Mouse (Mus musculus): ENCODE data around the gene Gpsm2.
A peak's percentile ranks its signal among the peaks of the same experiment; 100 is the strongest.

Gene Gpsm2

DNA sequence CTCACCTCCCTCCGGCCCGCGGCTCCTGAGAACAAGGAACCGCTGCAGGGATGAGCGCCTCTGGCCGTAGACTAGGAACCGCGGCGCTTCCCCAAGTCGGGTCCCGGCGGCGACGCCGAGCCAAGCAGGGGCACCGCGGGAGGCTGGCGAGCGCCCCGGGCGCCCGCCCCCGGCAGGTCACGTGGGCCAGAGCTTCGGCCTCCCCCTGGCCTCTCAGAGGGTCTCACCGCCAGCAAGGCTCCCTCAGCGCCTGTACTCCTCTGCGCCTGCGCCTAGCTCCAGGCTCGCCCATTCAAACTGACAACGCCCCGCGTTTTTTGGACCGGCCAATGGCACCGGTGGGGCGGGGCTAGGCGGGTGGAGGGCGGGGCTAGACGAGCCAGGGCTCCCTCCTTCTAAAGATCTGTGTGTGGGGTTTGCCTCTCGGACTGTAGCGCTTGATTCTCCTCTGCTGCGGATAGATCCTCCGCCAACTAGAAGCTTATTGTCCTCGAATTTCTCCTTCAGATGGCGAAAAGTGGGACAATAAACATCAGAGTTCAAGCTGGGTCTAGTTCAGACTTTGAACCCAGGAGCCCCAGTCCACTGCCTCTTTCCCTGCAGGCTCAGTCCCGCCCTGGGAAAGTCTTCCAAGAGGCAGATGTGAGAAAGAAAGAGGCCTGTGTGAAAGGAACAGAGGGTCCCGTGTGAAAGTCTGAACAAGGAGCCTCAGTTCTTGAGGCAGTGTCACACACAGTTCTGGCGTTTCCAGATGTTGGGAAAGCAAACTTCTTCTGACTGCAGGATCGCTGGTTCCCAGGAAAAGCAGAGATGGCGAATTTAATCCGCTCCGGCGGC is at the start of gene Gpsm2:
Gpsm2 (minus strand) TSS at position 274 of the 837 bp plus-strand sequence.
- peak; percentile 92 for DNase-seq (ENCODE audit: low spot score)

GRCm38 (mm10) chr3:108770725-108771368 is 48.7 kb upstream of the Gpsm2 start:
- DNase-seq (ENCODE audit: low spot score), result peak; percentile 18

GRCm38 (mm10) chr3:108769547-108769946 is 47.4 kb upstream of the Gpsm2 start:
- no peak for DNase-seq (ENCODE audit: low spot score)

DNA sequence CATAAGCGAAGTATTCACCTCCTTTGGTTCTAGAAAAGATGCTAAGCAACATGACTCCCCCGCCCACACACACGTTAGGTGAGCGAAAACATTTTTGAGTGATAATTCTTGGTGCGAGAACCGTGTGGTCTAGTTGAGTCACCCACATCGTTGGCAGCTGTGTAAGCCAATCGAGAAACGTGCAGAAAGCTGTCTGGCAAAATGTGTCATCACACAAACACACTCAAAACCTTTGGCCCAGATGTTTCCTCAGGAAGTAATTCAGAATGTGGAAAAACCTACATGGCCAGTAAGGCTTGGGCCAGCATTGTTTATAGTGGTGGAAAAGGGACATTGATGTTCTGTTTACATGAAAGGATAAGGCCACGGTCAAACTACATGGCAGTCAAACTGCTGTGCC is 45.3 kb upstream of the Gpsm2 start:
- DNase-seq (ENCODE audit: low spot score), result no peak

DNA sequence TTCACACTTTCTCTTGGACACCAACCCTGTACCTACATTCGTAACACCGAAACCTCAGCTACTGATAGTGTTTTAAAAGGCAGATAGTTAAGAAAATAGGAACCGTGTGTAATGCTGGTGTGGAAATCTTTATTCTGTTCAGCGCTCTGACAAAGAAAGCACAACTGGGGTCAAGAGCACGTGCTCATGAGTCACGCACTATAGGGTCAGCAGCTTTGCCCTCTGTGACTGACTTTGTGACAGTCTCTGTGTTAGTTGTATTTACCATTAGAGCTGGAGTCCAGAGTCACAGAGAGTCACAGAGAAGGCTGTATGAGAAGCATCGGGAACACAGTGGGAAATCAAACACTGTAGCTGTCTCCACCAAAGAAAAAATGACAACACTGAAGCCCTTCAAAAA is 44.8 kb upstream of the Gpsm2 start:
- DNase-seq (ENCODE audit: low spot score), result no peak

GRCm38 (mm10) chr3:108765476-108765875 is 43.4 kb upstream of the Gpsm2 start:
- DNase-seq (ENCODE audit: low spot score), result no peak

DNA sequence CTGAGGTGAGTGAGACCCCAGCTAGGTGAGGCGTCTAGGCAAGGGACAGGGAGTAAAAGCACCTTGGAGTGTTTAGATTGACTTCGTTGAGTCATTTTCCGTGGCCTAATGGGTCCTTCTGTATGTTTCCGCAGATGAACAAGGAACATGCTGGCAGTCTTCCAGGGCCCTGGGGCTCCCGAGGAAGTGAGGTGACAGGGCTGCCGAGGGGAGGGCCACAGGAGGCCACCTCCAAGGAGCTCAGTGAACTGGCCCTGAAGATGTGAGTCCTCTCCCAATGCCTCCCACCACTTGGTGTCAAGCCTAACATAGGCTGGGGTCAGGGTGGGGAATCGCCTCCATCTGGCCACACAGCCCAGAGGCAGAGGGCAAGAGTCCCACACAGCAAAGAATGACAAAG is 42.9 kb upstream of the Gpsm2 start:
- no peak for DNase-seq (ENCODE audit: low spot score)

GRCm38 (mm10) chr3:108763691-108764090 is 41.6 kb upstream of the Gpsm2 start:
- no peak for DNase-seq (ENCODE audit: low spot score)

DNA sequence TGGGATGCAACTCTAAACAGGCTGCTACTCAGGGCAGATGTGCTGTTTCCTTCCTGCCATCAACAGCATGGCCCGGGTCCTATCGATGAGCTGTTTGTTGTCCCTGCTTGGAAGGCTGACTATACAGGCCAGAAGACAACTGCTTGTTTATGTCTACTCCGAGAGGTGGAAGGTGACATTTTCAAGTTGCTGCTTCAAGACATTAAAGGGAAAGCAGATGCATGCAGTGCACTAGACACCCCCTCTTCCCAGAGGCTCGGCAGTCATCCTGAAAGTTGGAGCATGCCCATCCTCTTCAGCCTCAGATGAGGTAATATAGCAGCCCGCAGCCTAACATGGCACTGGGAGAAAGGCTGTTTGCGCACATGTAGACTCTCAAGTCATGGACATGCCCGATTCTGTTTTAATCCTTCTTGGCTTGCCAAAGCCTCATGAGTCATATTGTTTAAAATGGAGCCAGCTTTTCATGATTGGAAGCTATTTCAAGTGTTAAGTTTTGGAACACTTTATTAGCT is 40.5 kb upstream of the Gpsm2 start:
- no peak for DNase-seq (ENCODE audit: low spot score)

DNA sequence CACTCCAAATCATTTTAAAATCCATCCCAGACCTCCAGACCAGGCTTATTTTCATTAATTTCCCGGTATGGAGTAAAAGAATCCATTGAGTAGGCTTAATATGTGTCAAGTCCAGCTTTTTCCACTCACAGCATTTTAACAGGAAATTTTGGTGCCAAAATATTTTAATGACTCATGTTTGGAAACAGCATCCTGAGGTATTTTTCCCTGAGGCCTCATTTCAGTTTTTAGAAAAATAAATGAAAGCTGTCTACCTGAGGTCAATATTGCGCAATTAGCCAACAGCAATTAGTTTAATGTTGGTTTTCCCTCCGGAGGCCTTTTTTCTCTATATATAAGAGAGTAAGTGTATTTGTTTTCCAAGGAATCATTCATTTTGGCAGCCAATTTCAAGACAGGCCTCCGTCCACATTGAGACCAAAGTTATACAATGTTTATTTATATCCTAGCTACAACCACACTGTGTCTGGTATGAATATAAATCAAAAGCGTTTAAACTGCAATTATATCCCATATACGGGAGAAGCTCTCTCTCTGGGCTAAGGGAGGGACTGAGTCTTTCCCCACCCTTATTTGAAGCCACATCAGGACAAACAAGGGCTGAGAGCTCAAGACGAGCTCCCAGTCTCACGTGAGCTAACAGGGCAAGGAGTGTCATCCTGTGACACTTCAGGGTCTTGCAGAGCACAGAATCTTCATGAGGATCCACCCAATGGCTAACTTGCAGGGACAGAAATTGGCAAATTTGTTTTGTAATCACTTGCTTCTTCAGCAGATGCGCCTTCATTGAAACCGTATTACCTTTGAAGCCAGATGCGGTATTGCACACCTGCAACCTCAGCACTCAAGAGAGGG is 37.7 kb upstream of the Gpsm2 start:
- DNase-seq (ENCODE audit: low spot score), result no peak

GRCm38 (mm10) chr3:108757570-108757969 is 35.5 kb upstream of the Gpsm2 start:
- DNase-seq (ENCODE audit: low spot score), result no peak

- DNase-seq (ENCODE audit: low spot score), result no peak
Measured at GRCm38 (mm10) chr3:108756131-108756530, 34.0 kb upstream of the Gpsm2 start.

GRCm38 (mm10) chr3:108755542-108755941 is 33.4 kb upstream of the Gpsm2 start:
- no peak for DNase-seq (ENCODE audit: low spot score)

GRCm38 (mm10) chr3:108754541-108754940 is 32.4 kb upstream of the Gpsm2 start:
- no peak for DNase-seq (ENCODE audit: low spot score)

DNA sequence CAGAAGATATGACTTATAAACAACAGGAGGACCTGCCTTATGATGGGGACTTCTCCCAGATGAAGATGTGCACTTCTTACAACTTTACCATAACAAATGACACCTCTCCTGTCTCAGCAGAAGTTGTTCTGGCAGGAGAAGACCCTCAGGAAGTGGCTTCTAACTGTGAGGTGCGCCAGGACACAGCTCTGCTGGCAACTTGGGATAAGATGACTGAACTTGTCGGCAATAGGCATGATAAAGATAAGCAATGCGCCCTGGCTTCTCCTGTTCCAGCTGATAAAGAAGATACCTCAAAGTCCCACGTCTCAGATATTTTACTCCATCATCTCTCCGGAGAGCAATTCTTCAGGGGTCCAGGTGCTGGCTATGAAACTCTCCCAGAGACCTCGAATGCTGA is 29.6 kb upstream of the Gpsm2 start:
- DNase-seq (ENCODE audit: low spot score), result no peak

GRCm38 (mm10) chr3:108751061-108751460 is 29.0 kb upstream of the Gpsm2 start:
- no peak for DNase-seq (ENCODE audit: low spot score)

DNA sequence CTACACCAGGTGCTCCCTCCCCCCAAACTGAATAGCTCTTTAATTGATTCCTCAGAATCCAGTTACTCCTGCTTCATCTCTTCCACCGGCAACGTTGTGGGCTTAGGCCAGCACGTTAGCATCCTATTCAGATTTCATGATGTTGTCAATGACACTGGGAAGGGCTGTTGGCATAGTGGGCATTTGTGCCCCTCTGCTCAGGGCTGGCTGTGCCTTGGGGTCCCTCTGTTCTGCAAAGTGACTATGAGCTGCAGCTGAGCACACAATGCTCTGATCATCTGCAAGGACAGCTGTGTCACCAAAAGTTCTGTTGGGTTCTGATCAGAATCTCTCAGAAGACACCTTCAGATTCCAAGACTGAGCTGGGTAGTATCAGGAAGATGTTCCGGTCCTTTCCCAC is 22.0 kb upstream of the Gpsm2 start:
- no peak for DNase-seq (ENCODE audit: low spot score)

GRCm38 (mm10) chr3:108739045-108739708 is 17.1 kb upstream of the Gpsm2 start, which contains the start of gene Aknad1:
Gene Aknad1 (plus strand): TSS chr3:108739658.
- no peak for DNase-seq (ENCODE audit: low spot score)

DNA sequence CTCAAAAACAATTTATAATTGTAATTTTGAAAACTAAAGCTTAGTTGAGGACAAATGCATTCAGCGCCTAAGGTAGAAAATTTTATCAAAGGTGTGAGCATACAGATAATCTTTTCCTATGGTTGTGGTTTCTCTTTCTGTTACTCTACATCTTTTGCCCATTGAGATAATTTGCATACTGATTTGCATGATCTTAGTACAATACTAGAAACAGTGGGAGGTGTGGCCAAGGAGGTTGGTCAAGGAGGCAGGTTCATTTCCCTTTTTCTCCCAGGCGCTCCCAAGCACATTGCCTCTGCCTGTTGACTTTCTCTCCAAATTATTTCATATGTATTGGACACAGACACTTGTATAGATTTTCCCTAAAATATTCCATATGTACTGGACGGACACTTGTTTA is 15.7 kb upstream of the Gpsm2 start:
- DNase-seq (ENCODE audit: low spot score), result no peak

DNA sequence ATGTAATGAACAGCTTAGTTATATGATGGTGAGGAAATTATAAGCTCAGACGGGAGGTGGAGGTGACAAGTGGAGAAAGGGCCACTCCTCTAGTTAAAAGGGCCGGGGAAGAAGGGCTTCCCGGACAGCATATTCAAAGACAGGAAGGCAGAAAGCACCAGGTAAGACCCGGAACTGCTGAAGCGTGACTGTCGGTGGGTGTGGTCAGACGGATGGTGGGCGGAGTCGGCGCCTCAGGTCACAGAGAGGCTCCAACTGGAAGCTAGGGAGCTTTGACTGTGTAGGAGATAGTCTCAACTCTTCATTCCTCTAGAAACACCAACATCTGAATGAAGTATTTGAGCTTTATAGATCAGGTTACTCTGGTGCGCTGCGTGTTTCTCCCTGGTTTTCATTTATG is 8.2 kb upstream of the Gpsm2 start:
- DNase-seq (ENCODE audit: low spot score), result no peak

GRCm38 (mm10) chr3:108727776-108728175 is 5.7 kb upstream of the Gpsm2 start:
- DNase-seq (ENCODE audit: low spot score), result no peak

- DNase-seq (ENCODE audit: low spot score), result no peak
Measured at GRCm38 (mm10) chr3:108727344-108727743, 5.2 kb upstream of the Gpsm2 start.

Data from ovary, postnatal 10 days (tissue).